Mouse (Mus musculus): ENCODE results near the gene Ifitm5.

DNA sequence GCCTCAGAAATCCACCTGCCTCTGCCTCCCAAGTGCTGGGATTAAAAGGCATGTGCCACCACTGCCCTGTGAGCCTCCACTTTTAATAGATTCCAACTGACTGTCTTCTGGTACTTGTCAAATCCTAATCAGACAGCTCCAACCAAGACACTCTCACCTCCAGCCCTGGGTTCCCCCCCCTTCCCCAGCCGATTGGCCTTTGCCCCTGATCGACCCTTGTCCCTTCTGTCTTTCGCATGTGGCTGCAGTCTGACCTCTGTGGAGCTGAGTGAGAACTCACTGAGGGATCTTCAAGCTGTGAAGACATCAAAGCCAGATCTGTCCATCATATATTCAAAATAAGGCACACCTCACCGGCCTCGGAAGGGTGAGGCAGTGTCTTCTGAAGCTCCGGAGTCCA lies 22.9 kb downstream of the Ifitm5 start:
- TF ChIP-seq POLR2A (IDR thresholded peaks at IDR 0.05; ENCODE audit: borderline replicate concordance, extremely low read depth, insufficient read depth, insufficient read length, poor library complexity, severe bottlenecking) (no peak), CTCF (IDR thresholded peaks at IDR 0.05; ENCODE audit: borderline replicate concordance, extremely low read depth, insufficient read depth, insufficient read length) (no peak)

Data from brain, embryonic 14.5 days (tissue).